Comparison of ENCODE assay signal across 17 mouse cellular contexts in the genomic region with DNA sequence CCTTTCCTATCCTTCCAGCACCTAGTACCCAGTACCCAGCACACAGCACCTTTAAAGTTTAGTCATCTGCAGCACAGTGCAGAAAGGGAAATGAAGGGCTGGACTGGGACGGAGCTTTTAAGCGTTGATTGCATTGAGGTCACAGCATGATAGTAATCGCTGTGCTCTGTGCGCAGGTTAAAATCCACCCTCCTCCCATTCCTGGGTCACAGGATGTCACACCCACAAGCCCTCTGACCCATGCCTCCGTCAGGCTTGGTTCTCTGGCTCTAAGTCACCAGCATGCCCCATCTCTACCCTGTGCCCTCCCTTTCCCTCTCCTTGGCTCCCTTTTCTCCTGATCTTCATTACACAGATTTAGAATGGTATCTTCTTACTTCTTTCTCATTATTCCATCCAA. TPM values are rescaled to one million over a fixed set of nuclear protein-coding genes. Genes with fewer than 3 reads are reported as not detected.
DNase-seq lines count a peak whose midpoint lies in the region; ATAC-seq and TF ChIP-seq lines count a peak whose summit lies in the region.
"Had no signal": no experiment of that assay in that cellular context is flagged by ENCODE, and none has a peak within 500 bp of the region (broad histone marks: within the 10 kb centered on the region; RNA-seq: fewer than 3 reads in every experiment).

No protein-coding gene starts in this region.

- no peak overlapping the region for H3K4me3 ChIP-seq in liver, adult 2 months (ENCODE audit: insufficient read depth, low read depth, low read length)
- no peak overlapping the region for H3K4me3 ChIP-seq in liver, embryonic 12.5 days
- no peak overlapping the region for H3K4me3 ChIP-seq in midbrain, embryonic 14.5 days (replicated peaks; ENCODE audit: low read depth, low read length)
- H3K4me3 ChIP-seq in midbrain, embryonic 11.5 days (ENCODE audit: low read depth, low read length): no peak overlapping the region
- no peak overlapping the region for H3K4me3 ChIP-seq in intestine, postnatal 0 days (ENCODE audit: low read depth, low read length)
- H3K4me3 ChIP-seq: embryonic facial prominence, embryonic 10.5 days; heart, embryonic 12.5 days; hindbrain, embryonic 10.5 days had no signal

- H3K4me2 ChIP-seq in liver, embryonic 12.5 days: no peak overlapping the region
- no peak overlapping the region for H3K4me2 ChIP-seq in midbrain, embryonic 14.5 days (ENCODE audit: low read length)
- no peak overlapping the region for H3K4me2 ChIP-seq in midbrain, embryonic 11.5 days
- H3K4me2 ChIP-seq in intestine, postnatal 0 days (replicated peaks; ENCODE audit: low read depth): no peak overlapping the region
- H3K4me2 ChIP-seq: heart, embryonic 12.5 days; hindbrain, embryonic 14.5 days had no signal

- no peak overlapping the region for H3K27ac ChIP-seq in liver, adult 2 months (replicated peaks; ENCODE audit: insufficient read depth, low read depth, low read length)
- no peak overlapping the region for H3K27ac ChIP-seq in liver, embryonic 12.5 days
- 0 out of 2 replicates have a peak overlapping the region, but pooled peaks have one; percentile 20 for H3K27ac ChIP-seq in midbrain, embryonic 14.5 days (replicated peaks; ENCODE audit: low read depth, low read length)
- H3K27ac ChIP-seq in midbrain, embryonic 11.5 days (ENCODE audit: low read depth, low read length): no peak overlapping the region
- peak overlapping the region; percentile 17; the same call in 1 of the 2 replicates for H3K27ac ChIP-seq in intestine, postnatal 0 days (ENCODE audit: low read depth, low read length)
- H3K27ac ChIP-seq: embryonic facial prominence, embryonic 10.5 days; hindbrain, embryonic 10.5 days; hindbrain, embryonic 14.5 days had no signal

- H3K4me1 ChIP-seq in liver, adult 2 months (ENCODE audit: control insufficient read depth, insufficient read depth, low read length): peaks cover 25% of the 10 kb centered on the region
- peaks cover 11% of the 10 kb centered on the region; the same call in 1 of the 2 replicates for H3K4me1 ChIP-seq in liver, embryonic 12.5 days
- H3K4me1 ChIP-seq in midbrain, embryonic 14.5 days (ENCODE audit: control insufficient read depth, insufficient read depth, low read length): peaks cover 30% of the 10 kb centered on the region
- peaks cover 16% of the 10 kb centered on the region for H3K4me1 ChIP-seq in midbrain, embryonic 11.5 days (ENCODE audit: control insufficient read depth, insufficient read depth, low read length)
- H3K4me1 ChIP-seq in intestine, postnatal 0 days (replicated peaks; ENCODE audit: control insufficient read depth, insufficient read depth, low read length): peaks cover 27% of the 10 kb centered on the region; the same call in 1 of the 2 replicates

- peak; percentile 93 for DNase-seq in liver, adult 2 months (ENCODE audit: extremely low read depth, low read depth, low spot score)
- DNase-seq in midbrain, embryonic 14.5 days: no peak
- no peak for DNase-seq in midbrain, embryonic 11.5 days (ENCODE audit: low spot score, missing footprints)
- no peak for DNase-seq in adrenal gland, postnatal 14 days
- DNase-seq: adrenal gland, postnatal 10 days; cerebellum, adult 18-20 months; cerebellum, adult 9-11 months; cerebellum, postnatal 36 days; forebrain, postnatal 0 days; gastrocnemius, postnatal 14 days had no signal

- no peak for TF ChIP-seq CTCF in liver, adult 2 months (IDR thresholded peaks at IDR 0.05; ENCODE audit: low read depth, low read length)
- no peak for TF ChIP-seq CTCF in intestine, postnatal 0 days (IDR thresholded peaks at IDR 0.05; ENCODE audit: low read depth)

- no peak overlapping the region for H3K9ac ChIP-seq in liver, adult 2 months (ENCODE audit: low read depth, low read length)
- no peak overlapping the region for H3K9ac ChIP-seq in liver, embryonic 12.5 days
- no peak overlapping the region for H3K9ac ChIP-seq in midbrain, embryonic 14.5 days (replicated peaks; ENCODE audit: low read length)
- H3K9ac ChIP-seq in midbrain, embryonic 11.5 days (ENCODE audit: low read length): no peak overlapping the region
- H3K9ac ChIP-seq in intestine, postnatal 0 days (ENCODE audit: low read depth, low read length): no peak overlapping the region
- H3K9ac ChIP-seq: forebrain, postnatal 0 days; heart, embryonic 12.5 days; hindbrain, embryonic 14.5 days had no signal

- WGBS in liver, adult 2 months: 18% methylated on average over 5 of the region's 5 CpGs
- 68% methylated on average over 5 of the region's 5 CpGs for WGBS in liver, embryonic 12.5 days (ENCODE audit: insufficient replicate concordance)
- WGBS in midbrain, embryonic 14.5 days: 80% methylated on average over 5 of the region's 5 CpGs
- 81% methylated on average over 5 of the region's 5 CpGs for WGBS in midbrain, embryonic 11.5 days
- WGBS in intestine, postnatal 0 days: 39% methylated on average over 5 of the region's 5 CpGs

- TF ChIP-seq POLR2A in liver, adult 2 months (IDR thresholded peaks at IDR 0.05; ENCODE audit: extremely low read depth, insufficient read depth, low read length): no peak

- peaks cover 5% of the 10 kb centered on the region; the same call in 1 of the 2 replicates for H3K79me2 ChIP-seq in liver, adult 2 months (ENCODE audit: control insufficient read depth, insufficient read depth, low read length)

- no peaks in the 10 kb centered on the region for H3K27me3 ChIP-seq in liver, adult 2 months (ENCODE audit: control insufficient read depth, insufficient read depth, low read length)
- peaks cover 34% of the 10 kb centered on the region for H3K27me3 ChIP-seq in liver, embryonic 12.5 days (replicated peaks)
- H3K27me3 ChIP-seq in midbrain, embryonic 14.5 days (ENCODE audit: control insufficient read depth, insufficient read depth, low read length): no peaks in the 10 kb centered on the region
- H3K27me3 ChIP-seq in midbrain, embryonic 11.5 days (ENCODE audit: control insufficient read depth, insufficient read depth, low read length): no peaks in the 10 kb centered on the region
- H3K27me3 ChIP-seq in intestine, postnatal 0 days (replicated peaks; ENCODE audit: control insufficient read depth, insufficient read depth, low read length): no peaks in the 10 kb centered on the region

- no peak for ATAC-seq in liver, embryonic 12.5 days
- ATAC-seq in midbrain, embryonic 14.5 days (ENCODE audit: low FRiP score, low TSS enrichment): no peak
- no peak for ATAC-seq in midbrain, embryonic 11.5 days (ENCODE audit: low FRiP score)
- ATAC-seq in intestine, postnatal 0 days: no peak

- H3K9me3 ChIP-seq in liver, embryonic 12.5 days (replicated peaks): no peaks in the 10 kb centered on the region
- H3K9me3 ChIP-seq in midbrain, embryonic 14.5 days (ENCODE audit: control insufficient read depth, low read length): no peaks in the 10 kb centered on the region
- H3K9me3 ChIP-seq in midbrain, embryonic 11.5 days (ENCODE audit: control insufficient read depth, low read length): no peaks in the 10 kb centered on the region
- H3K9me3 ChIP-seq in intestine, postnatal 0 days (ENCODE audit: control insufficient read depth): no peaks in the 10 kb centered on the region
- H3K9me3 ChIP-seq: embryonic facial prominence, embryonic 10.5 days; heart, embryonic 12.5 days; hindbrain, embryonic 10.5 days had no signal

- no peaks in the 10 kb centered on the region for H3K36me3 ChIP-seq in liver, adult 2 months (ENCODE audit: control insufficient read depth, insufficient read depth, low read length)
- H3K36me3 ChIP-seq in liver, embryonic 12.5 days: no peaks in the 10 kb centered on the region
- H3K36me3 ChIP-seq in midbrain, embryonic 14.5 days (ENCODE audit: control insufficient read depth, insufficient read depth, low read length): 0 out of 2 replicates have a peak, but pooled peaks cover 3% of the 10 kb centered on the region
- no peaks in the 10 kb centered on the region for H3K36me3 ChIP-seq in midbrain, embryonic 11.5 days (ENCODE audit: control insufficient read depth, insufficient read depth, low read length)
- H3K36me3 ChIP-seq in intestine, postnatal 0 days (ENCODE audit: control insufficient read depth, insufficient read depth): no peaks in the 10 kb centered on the region
- H3K36me3 ChIP-seq: embryonic facial prominence, embryonic 10.5 days; heart, embryonic 12.5 days had no signal

RNA-seq across cellular contexts. Expression of gene Trim2, which starts 20.4 kb away (rescaled TPM):
- 10.0 and 11.1 TPM in 2 replicates for total RNA-seq in liver, adult 2 months (2014; rRNA removed)
- 26.3 and 27.4 TPM in 2 replicates for polyA plus RNA-seq in liver, adult 2 months (2012; rRNA removed)
- polyA plus RNA-seq in liver, embryonic 12.5 days (2016; fragmentation: Nextera tagmentation; extraction: Ambion mirVana): 4.0 and 5.2 TPM in 2 replicates
- 144 and 154 TPM in 2 replicates for polyA plus RNA-seq in midbrain, embryonic 14.5 days (2014; fragmentation: Nextera tagmentation; extraction: Ambion mirVana)
- 128 and 137 TPM in 2 replicates for polyA plus RNA-seq in midbrain, embryonic 11.5 days (2014; fragmentation: Nextera tagmentation; extraction: Ambion mirVana)
- polyA plus RNA-seq in intestine, postnatal 0 days (2015; fragmentation: Nextera tagmentation; extraction: Ambion mirVana): 21.2 and 22.5 TPM in 2 replicates
- total RNA-seq in adrenal gland, postnatal 14 days (2021): 53.5 and 56.7 TPM in 2 replicates
- total RNA-seq: granulocyte monocyte progenitor cell, adult 5-6 weeks had no signal

Comparison
In these comparisons a context has a peak if more than half of its experiments do, and no peak if none do; other contexts are left out.
1. H3K27ac ChIP-seq: peak in midbrain, embryonic 14.5 days (single experiment) and intestine, postnatal 0 days (single experiment); none in liver, adult 2 months (single experiment), liver, embryonic 12.5 days (single experiment) and midbrain, embryonic 11.5 days (single experiment).